Mouse (Mus musculus): ENCODE results near the gene Plekho1. TPM values are rescaled to one million over a fixed set of nuclear protein-coding genes. Genes with fewer than 3 reads are reported as not detected.
"Not testable (repeated sequence)": the region's sequence is repeated elsewhere in the genome, so short reads cannot be mapped to it uniquely, and the experiment has no call there.

The Plekho1 gene
- polyA plus RNA-seq, 1 experiment from 2014 or later: 33.2 TPM

DNA sequence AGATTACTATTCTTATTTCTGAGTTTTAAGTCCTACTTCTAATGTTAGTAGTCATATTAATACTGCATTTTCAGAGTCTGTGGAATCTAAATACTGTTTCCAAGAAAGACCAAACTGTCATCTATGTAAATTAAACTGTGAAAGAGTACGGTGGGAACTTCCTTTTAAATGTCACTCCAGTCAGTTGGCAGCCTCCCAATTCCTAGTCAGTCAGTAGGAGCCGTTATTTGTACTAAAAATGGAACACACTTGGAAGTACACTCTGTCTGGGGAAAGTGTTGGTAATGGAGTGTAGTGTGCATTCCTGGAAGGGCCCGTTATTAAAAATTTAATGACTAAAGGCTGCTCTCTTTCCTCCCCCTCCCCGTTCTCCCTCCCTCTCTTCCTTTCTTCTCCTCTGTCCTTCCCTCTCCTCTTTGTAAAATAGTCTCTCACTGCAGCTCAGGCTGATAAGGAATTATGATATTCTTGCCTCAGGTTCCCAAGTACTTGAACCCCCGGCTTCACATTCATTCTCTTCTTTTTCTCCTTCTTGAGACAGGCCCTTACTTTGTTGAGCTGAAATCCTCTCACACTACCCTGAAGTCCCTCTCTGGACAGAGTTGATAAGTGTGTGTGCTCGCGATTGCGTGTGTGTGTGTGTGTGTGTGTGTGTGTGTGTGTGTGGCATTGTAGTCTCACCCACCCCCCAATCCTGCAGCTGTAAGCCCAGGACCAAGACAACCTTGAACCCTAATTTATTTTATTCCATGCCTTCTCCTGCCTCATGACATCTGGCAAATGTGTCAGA lies 38.2 kb downstream of the Plekho1 start:
- Histone ChIP-seq H3K9me3 (no peaks in the 10 kb centered on the region), H3K9ac (no peak overlapping the region), H3K27ac (no peak overlapping the region), H3K4me2 (no peak overlapping the region), H3K27me3 (replicated peaks) (no peaks in the 10 kb centered on the region), H3K36me3 (no peaks in the 10 kb centered on the region), H3K4me3 (replicated peaks) (no peak overlapping the region), H3K4me1 (no peaks in the 10 kb centered on the region)
- WGBS: 47% methylated on average over 8 of the region's 8 CpGs
- no peak for ATAC-seq (ENCODE audit: insufficient read depth, low FRiP score, low read depth)

DNA sequence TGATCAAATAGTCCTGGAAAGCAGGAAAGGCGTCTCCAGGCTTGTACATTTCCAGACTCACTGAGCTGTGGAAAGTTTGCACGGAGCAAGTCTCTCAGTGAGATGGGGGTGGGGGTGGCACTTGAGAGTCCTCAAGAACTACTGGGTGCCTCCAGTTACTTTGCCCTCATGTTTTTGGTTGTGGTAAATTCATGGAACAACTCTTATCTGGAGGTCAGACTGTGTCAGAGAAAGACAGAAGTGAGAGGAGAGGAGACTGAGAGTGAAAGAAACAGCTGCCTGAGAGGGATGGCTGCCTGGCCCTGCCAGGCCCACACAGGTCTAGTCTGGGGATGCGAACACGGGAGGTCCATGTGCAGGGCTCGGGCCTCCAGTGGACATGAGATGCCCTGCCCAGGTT lies 40.5 kb downstream of the Plekho1 start:
- H3K36me3 ChIP-seq: no peaks in the 10 kb centered on the region
- H3K4me1 ChIP-seq: no peaks in the 10 kb centered on the region
- H3K9me3 ChIP-seq: no peaks in the 10 kb centered on the region
- no peaks in the 10 kb centered on the region for H3K27me3 ChIP-seq (replicated peaks)
- no peak overlapping the region for H3K4me3 ChIP-seq (replicated peaks)
- no peak for ATAC-seq (ENCODE audit: insufficient read depth, low FRiP score, low read depth)
- no peak overlapping the region for H3K27ac ChIP-seq
- no peak overlapping the region for H3K4me2 ChIP-seq
- no peak overlapping the region for H3K9ac ChIP-seq
- WGBS: 93% methylated on average over 5 of the region's 5 CpGs

DNA sequence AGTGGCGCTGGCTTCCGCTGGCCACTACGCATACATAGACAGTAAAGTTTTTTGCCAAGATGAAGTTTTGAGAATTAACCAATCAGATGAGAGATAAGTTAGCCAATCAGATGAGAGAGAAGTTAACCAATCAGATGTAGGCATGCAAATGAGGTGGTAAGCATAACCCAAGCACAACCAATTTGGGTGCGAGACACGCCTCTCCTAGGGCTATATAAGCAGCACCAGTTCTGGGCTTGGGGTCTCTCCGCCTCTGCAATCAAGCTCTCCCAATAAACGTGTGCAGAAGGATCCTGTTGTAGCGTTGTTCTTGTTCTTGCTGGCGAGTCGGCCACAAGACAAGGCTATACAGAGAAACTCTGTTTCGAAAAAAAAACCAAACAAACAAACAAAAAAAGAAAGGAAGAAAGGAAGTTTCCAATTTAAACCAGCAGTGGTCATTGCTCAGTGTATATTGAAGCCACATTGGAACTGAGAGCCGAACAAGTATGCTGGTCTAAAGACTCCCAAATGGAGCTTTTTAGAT lies 41.1 kb downstream of the Plekho1 start:
- WGBS: 86% methylated on average over 12 of the region's 12 CpGs

DNA sequence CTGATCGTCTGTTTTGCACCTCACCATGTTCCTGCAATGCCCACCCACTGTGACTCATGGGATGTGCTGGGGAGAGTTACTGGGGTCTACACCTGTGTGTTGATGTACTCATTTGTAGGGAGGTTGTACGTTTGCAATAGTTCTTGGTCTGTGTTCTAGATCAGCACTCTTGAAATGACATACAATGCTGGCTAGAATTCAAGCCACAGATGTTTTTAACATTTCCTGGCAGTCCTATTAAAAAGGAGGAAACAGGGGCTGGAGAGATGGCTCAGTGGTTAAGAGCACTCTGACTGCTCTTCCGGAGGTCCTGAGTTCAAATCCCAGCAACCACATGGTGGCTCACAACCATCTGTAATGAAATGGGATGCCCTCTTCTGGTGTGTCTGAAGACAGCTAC lies 42.3 kb downstream of the Plekho1 start:
- Histone ChIP-seq H3K9me3 (no peaks in the 10 kb centered on the region), H3K4me1 (no peaks in the 10 kb centered on the region), H3K4me2 (no peak overlapping the region), H3K27ac (no peak overlapping the region), H3K27me3 (replicated peaks) (no peaks in the 10 kb centered on the region), H3K36me3 (no peaks in the 10 kb centered on the region), H3K4me3 (replicated peaks) (no peak overlapping the region), H3K9ac (no peak overlapping the region)
- ATAC-seq (ENCODE audit: insufficient read depth, low FRiP score, low read depth): no peak
- WGBS: 72% methylated on average over 3 of the region's 3 CpGs

More for the DNA sequence above, 41.1 kb downstream of the Plekho1 start:
- not testable (repeated sequence) for H3K27ac ChIP-seq; H3K9me3 ChIP-seq; H3K4me1 ChIP-seq; ATAC-seq (ENCODE audit: insufficient read depth, low FRiP score, low read depth); H3K4me2 ChIP-seq; H3K9ac ChIP-seq; H3K27me3 ChIP-seq (replicated peaks); H3K36me3 ChIP-seq; H3K4me3 ChIP-seq (replicated peaks)

DNA sequence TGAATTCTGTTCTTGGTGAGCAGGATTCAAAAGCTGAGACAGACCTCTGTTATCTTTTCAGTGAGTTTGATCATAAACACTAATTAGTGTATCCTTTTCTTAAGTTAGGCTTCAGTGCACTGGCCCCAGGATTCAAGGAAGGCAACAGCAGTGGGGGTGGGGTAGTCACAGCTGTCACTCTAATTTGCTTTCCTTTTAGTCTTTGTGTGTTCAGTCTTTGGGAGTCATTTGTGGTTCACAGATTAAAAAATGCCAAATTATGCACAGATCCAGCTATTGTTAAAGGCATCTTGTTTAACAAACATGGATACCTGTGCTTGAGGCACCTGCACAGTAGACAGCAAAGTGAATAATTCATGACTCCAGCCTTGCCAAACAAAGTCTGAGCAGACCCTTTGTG lies 42.8 kb downstream of the Plekho1 start:
- H3K4me1 ChIP-seq: no peaks in the 10 kb centered on the region
- no peak overlapping the region for H3K4me2 ChIP-seq
- ATAC-seq (ENCODE audit: insufficient read depth, low FRiP score, low read depth): no peak
- no peak overlapping the region for H3K27ac ChIP-seq
- H3K9ac ChIP-seq: no peak overlapping the region
- H3K4me3 ChIP-seq (replicated peaks): no peak overlapping the region
- no peaks in the 10 kb centered on the region for H3K27me3 ChIP-seq (replicated peaks)
- no peaks in the 10 kb centered on the region for H3K36me3 ChIP-seq
- no peaks in the 10 kb centered on the region for H3K9me3 ChIP-seq

DNA sequence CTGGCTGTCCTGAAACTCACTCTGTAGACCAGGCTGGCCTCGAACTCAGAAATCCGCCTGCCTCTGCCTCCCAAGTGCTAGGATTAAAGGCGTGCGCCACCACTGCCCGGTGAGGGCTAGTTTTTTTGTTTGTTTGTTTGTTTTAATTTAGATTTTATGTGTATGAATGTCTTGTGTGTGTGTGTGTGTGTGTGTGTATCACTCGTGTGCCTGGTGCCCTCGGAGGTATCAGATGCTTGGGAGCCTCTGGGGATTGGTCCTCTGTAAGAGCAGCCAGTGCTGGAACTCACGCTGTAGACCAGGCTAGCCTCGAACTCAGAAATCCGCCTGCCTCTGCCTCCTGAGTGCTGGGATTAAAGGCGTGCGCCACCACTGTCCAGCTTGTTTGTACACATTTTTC lies 44.2 kb downstream of the Plekho1 start:
- not testable (repeated sequence) for H3K9ac ChIP-seq

DNA sequence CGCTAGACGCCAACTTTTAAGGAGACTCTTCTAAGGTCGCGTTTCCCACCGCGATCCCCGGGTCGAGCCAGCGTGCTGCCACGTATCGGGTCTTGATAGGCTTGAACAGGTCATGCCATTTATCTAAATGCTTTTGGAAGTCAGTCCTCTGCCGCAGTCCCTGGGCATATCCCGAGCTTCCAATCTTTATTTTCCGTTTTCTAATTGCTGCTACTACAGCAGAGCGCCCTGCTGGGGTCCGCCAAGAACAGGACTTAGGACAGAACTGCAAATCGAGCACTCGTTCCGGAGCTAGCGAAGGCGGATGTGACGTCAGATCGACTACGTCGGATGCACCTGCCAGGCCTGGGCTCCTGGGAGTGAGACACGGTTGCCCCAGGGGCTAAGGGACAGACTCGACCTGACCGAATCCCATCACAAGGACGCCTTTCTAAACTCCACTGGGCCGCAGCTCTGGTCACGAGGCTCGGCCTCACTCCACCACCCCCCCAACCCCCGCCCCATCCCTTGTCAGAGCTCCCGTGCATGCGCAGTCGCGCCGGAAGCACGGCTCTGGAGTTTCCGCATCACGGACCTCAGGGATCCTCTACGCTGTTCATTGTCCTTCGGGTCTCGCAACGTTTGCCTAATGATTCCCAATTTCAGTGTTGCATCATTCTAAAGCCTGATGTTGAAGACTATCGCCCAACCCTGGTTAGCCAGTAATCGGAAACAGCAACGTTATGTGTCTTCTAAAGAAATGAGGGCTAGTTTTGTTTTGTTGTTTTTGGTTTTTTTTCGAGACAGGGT lies 44.8 kb downstream of the Plekho1 start:
- no peaks in the 10 kb centered on the region for H3K27me3 ChIP-seq (replicated peaks)
- peak overlapping the region; percentile 38 for H3K9ac ChIP-seq
- peak; percentile 95 for ATAC-seq (ENCODE audit: insufficient read depth, low FRiP score, low read depth)
- H3K9me3 ChIP-seq: no peaks in the 10 kb centered on the region
- H3K4me3 ChIP-seq (replicated peaks): peak overlapping the region; percentile 51
- peak overlapping the region; percentile 61 for H3K4me2 ChIP-seq
- peaks cover 5% of the 10 kb centered on the region for H3K36me3 ChIP-seq
- 1% methylated on average over 49 of the region's 49 CpGs for WGBS
- H3K27ac ChIP-seq: peak overlapping the region; percentile 96
- no peaks in the 10 kb centered on the region for H3K4me1 ChIP-seq

More for the DNA sequence above, 44.2 kb downstream of the Plekho1 start:
- Histone ChIP-seq H3K4me3 (replicated peaks) (peak overlapping the region; percentile 51), H3K4me2 (peak overlapping the region; percentile 61), H3K27ac (peak overlapping the region; percentile 96)
- not testable (repeated sequence) for H3K9me3 ChIP-seq; H3K4me1 ChIP-seq; H3K36me3 ChIP-seq; ATAC-seq (ENCODE audit: insufficient read depth, low FRiP score, low read depth); H3K27me3 ChIP-seq (replicated peaks)
- 66% methylated on average over 12 of the region's 12 CpGs for WGBS

DNA sequence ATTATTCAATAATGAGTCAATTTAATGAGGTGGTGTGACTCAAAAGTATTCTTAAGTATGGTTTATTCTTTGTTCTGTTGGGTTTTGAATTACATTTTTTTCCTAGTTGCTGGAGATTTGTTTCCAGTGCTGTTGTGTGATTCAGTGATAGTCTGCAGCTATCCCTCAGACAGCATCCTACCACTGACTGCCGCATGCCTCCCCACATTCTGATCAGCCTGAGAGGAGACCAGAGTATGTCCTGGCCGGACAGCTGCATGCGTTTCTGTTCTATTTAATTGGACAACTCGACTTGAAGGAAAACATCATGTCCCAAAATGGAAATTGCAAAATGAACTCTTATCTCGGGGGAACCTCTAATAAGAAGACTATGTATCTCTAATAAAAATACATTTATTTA lies 47.5 kb downstream of the Plekho1 start:
- no peaks in the 10 kb centered on the region for H3K9me3 ChIP-seq
- no peak overlapping the region for H3K4me2 ChIP-seq
- no peaks in the 10 kb centered on the region for H3K4me1 ChIP-seq
- H3K27ac ChIP-seq: no peak overlapping the region
- no peak overlapping the region for H3K4me3 ChIP-seq (replicated peaks)
- ATAC-seq (ENCODE audit: insufficient read depth, low FRiP score, low read depth): no peak
- H3K9ac ChIP-seq: no peak overlapping the region
- peaks cover 16% of the 10 kb centered on the region for H3K36me3 ChIP-seq
- WGBS: 87% methylated on average over 5 of the region's 5 CpGs
- no peaks in the 10 kb centered on the region for H3K27me3 ChIP-seq (replicated peaks)

DNA sequence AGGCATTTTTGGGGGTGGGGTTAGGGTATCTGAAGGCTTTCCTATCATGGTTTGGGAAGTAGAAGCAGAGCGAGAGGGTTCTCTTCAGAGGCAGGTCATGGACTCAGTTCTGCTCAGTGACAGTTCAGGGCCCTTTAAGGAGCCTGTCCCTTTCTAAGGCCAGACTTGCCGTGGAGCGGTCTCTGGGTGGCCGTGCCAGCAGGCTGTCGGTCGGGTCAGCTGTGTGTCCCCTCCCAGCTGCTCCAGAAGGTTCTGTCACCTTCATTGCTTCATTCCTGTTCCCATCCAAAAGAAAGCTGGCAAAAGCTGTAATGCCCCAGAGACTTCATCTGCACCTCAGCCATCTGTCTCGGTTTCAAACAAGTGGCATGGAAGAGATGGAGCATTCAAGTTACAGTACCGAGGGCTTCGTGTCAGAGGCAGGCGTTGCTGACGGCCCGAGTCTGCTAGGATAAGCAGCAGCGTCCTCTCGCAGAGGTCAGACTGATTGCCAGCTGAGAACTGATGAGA lies 50.0 kb downstream of the Plekho1 start:
- Histone ChIP-seq H3K4me2 (no peak overlapping the region), H3K4me1 (no peaks in the 10 kb centered on the region), H3K27ac (no peak overlapping the region), H3K9me3 (no peaks in the 10 kb centered on the region), H3K27me3 (replicated peaks) (no peaks in the 10 kb centered on the region), H3K9ac (no peak overlapping the region), H3K36me3 (peaks cover 30% of the 10 kb centered on the region), H3K4me3 (replicated peaks) (no peak overlapping the region)
- WGBS: 84% methylated on average over 14 of the region's 14 CpGs
- ATAC-seq (ENCODE audit: insufficient read depth, low FRiP score, low read depth): no peak

DNA sequence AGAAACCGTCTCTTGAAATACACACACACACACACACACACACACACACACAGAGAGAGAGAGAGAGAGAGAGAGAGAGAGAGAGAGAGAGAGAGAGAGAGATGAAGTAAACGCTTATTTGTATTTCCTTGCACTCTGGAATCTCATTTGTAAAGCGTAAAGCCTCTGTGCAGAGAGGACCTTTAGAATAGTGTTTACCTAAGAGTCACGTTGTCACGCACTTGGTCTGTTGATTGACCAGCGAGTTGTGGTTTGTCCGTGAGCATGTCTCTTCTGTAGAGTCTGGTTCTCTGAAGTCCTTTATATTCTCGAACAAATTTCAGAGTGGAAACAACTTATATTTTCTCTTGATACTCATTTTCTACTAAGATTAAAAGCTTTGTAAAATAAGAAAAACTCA lies 51.1 kb downstream of the Plekho1 start:
- H3K4me2 ChIP-seq: no peak overlapping the region
- no peak overlapping the region for H3K27ac ChIP-seq
- H3K4me1 ChIP-seq: no peaks in the 10 kb centered on the region
- no peak overlapping the region for H3K4me3 ChIP-seq (replicated peaks)
- no peaks in the 10 kb centered on the region for H3K9me3 ChIP-seq
- peaks cover 35% of the 10 kb centered on the region for H3K36me3 ChIP-seq
- ATAC-seq (ENCODE audit: insufficient read depth, low FRiP score, low read depth): no peak
- no peak overlapping the region for H3K9ac ChIP-seq
- 80% methylated on average over 8 of the region's 8 CpGs for WGBS
- H3K27me3 ChIP-seq (replicated peaks): no peaks in the 10 kb centered on the region

DNA sequence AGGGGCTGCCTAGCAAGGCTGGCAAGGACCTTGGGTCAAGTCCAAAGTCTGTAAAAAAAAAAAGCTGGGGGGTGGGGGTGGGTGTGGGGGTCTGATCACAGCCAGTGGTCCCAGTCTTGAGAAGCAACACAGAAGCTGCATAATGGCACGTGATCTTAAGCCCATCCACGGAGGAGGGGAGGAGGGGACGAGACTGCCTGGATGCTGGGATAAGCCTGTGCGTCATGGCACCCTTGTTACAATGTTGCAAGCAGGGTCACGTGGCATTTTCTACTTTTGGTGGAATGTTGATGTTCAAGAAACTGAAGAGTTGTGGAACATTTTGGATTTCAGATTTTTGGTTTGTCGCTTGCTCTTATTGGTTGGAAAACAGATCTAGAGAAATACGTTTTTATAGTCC lies 52.6 kb downstream of the Plekho1 start:
- no peak overlapping the region for H3K4me2 ChIP-seq
- 92% methylated on average over 7 of the region's 7 CpGs for WGBS
- H3K36me3 ChIP-seq: peaks cover 47% of the 10 kb centered on the region
- H3K4me1 ChIP-seq: no peaks in the 10 kb centered on the region
- H3K27me3 ChIP-seq (replicated peaks): no peaks in the 10 kb centered on the region
- no peaks in the 10 kb centered on the region for H3K9me3 ChIP-seq
- no peak overlapping the region for H3K4me3 ChIP-seq (replicated peaks)
- no peak for ATAC-seq (ENCODE audit: insufficient read depth, low FRiP score, low read depth)
- no peak overlapping the region for H3K27ac ChIP-seq
- H3K9ac ChIP-seq: no peak overlapping the region

DNA sequence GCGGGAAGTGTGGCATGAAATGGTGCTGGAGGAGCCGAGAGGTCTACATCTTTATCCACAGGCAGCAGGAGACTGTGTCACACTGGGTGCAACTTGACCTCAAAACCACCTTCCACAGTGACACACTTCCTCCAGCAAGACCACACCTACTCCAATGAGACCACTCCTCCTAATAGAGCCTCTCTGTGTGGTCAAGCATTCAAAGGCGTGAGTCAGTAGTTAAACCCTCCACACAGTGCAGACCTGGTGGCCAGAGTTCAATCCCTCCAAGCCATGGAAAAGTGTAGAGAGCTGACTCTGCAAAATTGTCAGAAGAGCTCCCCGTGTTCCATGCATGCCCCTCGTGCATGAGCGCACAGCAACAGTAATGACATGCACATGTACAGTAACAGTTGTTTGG lies 53.1 kb downstream of the Plekho1 start:
- H3K4me2 ChIP-seq: no peak overlapping the region
- H3K27me3 ChIP-seq (replicated peaks): no peaks in the 10 kb centered on the region
- no peak overlapping the region for H3K4me3 ChIP-seq (replicated peaks)
- 83% methylated on average over 6 of the region's 6 CpGs for WGBS
- no peaks in the 10 kb centered on the region for H3K9me3 ChIP-seq
- H3K9ac ChIP-seq: no peak overlapping the region
- H3K36me3 ChIP-seq: peaks cover 51% of the 10 kb centered on the region
- H3K4me1 ChIP-seq: no peaks in the 10 kb centered on the region
- H3K27ac ChIP-seq: no peak overlapping the region
- no peak for ATAC-seq (ENCODE audit: insufficient read depth, low FRiP score, low read depth)

Measured in stomach, embryonic 15.5 days (tissue).